Comparison of ENCODE assay signal across 8 mouse cellular contexts in genomic region chr4:150371580-150372380, GRCm38 (mm10).
DNase-seq lines count a peak whose midpoint lies in the region; ATAC-seq and TF ChIP-seq lines count a peak whose summit lies in the region.

No protein-coding gene starts in this region.

- 2% methylated on average over 58 of the region's 58 CpGs for WGBS in bone marrow, adult 2 months
- WGBS in embryonic facial prominence, embryonic 14.5 days: under 1% methylated on average over 24 of the region's 58 CpGs
- under 1% methylated on average over 58 of the region's 58 CpGs for WGBS in heart, embryonic 11.5 days (ENCODE audit: insufficient replicate concordance)
- WGBS in kidney, embryonic 15.5 days: under 1% methylated on average over 56 of the region's 58 CpGs
- WGBS in liver, embryonic 11.5 days: under 1% methylated on average over 58 of the region's 58 CpGs

- H3K9ac ChIP-seq in embryonic facial prominence, embryonic 14.5 days (ENCODE audit: low read depth, low read length): peak overlapping the region; percentile 87
- peak overlapping the region; percentile 83 for H3K9ac ChIP-seq in heart, embryonic 11.5 days (ENCODE audit: low read depth, low read length)
- H3K9ac ChIP-seq in kidney, embryonic 15.5 days: peak overlapping the region; percentile 60
- H3K9ac ChIP-seq in liver, embryonic 11.5 days (ENCODE audit: low read depth, low read length): peak overlapping the region; percentile 58

- H3K27ac ChIP-seq in bone marrow, adult 2 months (ENCODE audit: control insufficient read depth, insufficient read depth, low read depth, low read length, poor library complexity): no peak overlapping the region; the same call in 1 of the 2 replicates
- H3K27ac ChIP-seq in embryonic facial prominence, embryonic 14.5 days (replicated peaks; ENCODE audit: low read depth, low read length): peak overlapping the region; percentile 94
- H3K27ac ChIP-seq in heart, embryonic 11.5 days (ENCODE audit: low read depth, low read length): peak overlapping the region; percentile 93
- peak overlapping the region; percentile 91 for H3K27ac ChIP-seq in kidney, embryonic 15.5 days
- H3K27ac ChIP-seq in liver, embryonic 11.5 days (ENCODE audit: low read depth, low read length): peak overlapping the region; percentile 66

- peak overlapping the region; percentile 92 for H3K4me2 ChIP-seq in embryonic facial prominence, embryonic 14.5 days (ENCODE audit: low read depth, low read length)
- peak overlapping the region; percentile 92 for H3K4me2 ChIP-seq in heart, embryonic 11.5 days
- peak overlapping the region; percentile 89 for H3K4me2 ChIP-seq in kidney, embryonic 15.5 days
- H3K4me2 ChIP-seq in liver, embryonic 11.5 days: peak overlapping the region; percentile 68
- H3K4me2 ChIP-seq in myocyte (ENCODE audit: low read depth): peak overlapping the region; percentile 82

- no peaks in the 10 kb centered on the region for H3K27me3 ChIP-seq in embryonic facial prominence, embryonic 14.5 days (replicated peaks; ENCODE audit: control insufficient read depth, insufficient read depth, low read length)
- H3K27me3 ChIP-seq in heart, embryonic 11.5 days (ENCODE audit: control insufficient read depth, insufficient read depth, low read length): no peaks in the 10 kb centered on the region
- H3K27me3 ChIP-seq in kidney, embryonic 15.5 days: no peaks in the 10 kb centered on the region
- H3K27me3 ChIP-seq in liver, embryonic 11.5 days (replicated peaks; ENCODE audit: control insufficient read depth, insufficient read depth, low read length): no peaks in the 10 kb centered on the region
- no peaks in the 10 kb centered on the region for H3K27me3 ChIP-seq in myocyte (ENCODE audit: control insufficient read depth, insufficient read depth, insufficient read length)

- peak; percentile 10; the same call in 1 of the 2 replicates for TF ChIP-seq CTCF in bone marrow, adult 2 months (IDR thresholded peaks at IDR 0.05; ENCODE audit: control insufficient read depth, insufficient read depth, low read length)

- no peaks in the 10 kb centered on the region for H3K36me3 ChIP-seq in embryonic facial prominence, embryonic 14.5 days (ENCODE audit: control insufficient read depth, insufficient read depth, low read length)
- no peaks in the 10 kb centered on the region for H3K36me3 ChIP-seq in heart, embryonic 11.5 days (ENCODE audit: control insufficient read depth, insufficient read depth, low read length)
- H3K36me3 ChIP-seq in kidney, embryonic 15.5 days: no peaks in the 10 kb centered on the region
- H3K36me3 ChIP-seq in liver, embryonic 11.5 days (ENCODE audit: control insufficient read depth, insufficient read depth, low read length): no peaks in the 10 kb centered on the region
- no peaks in the 10 kb centered on the region for H3K36me3 ChIP-seq in myocyte (ENCODE audit: control insufficient read depth, insufficient read depth)

- TF ChIP-seq POLR2A in bone marrow, adult 2 months (IDR thresholded peaks at IDR 0.05; ENCODE audit: borderline replicate concordance, control insufficient read depth, low read depth, low read length): peak; percentile 33; the same call in 1 of the 2 replicates
- TF ChIP-seq POLR2A in myocyte (IDR thresholded peaks at IDR 0.05; ENCODE audit: insufficient read length, low read depth): peak; percentile 60

- peak; percentile 53 for DNase-seq in CD4-positive helper T cell, adult 2 months (ENCODE audit: low read depth, low spot score)
- peak; percentile 81 for DNase-seq in embryonic facial prominence, embryonic 14.5 days (ENCODE audit: low spot score)
- DNase-seq in liver, embryonic 11.5 days (ENCODE audit: low spot score): peak; percentile 87
- DNase-seq in spleen, postnatal 4 days (ENCODE audit: low spot score in 2 of 2): peak; percentile 69 to 87

- H3K79me2 ChIP-seq in myocyte (ENCODE audit: control insufficient read depth, insufficient read depth): peaks cover 79% of the 10 kb centered on the region

- H3K4me3 ChIP-seq in bone marrow, adult 2 months (replicated peaks; ENCODE audit: control insufficient read depth, low read depth, low read length): peak overlapping the region; percentile 47
- H3K4me3 ChIP-seq in embryonic facial prominence, embryonic 14.5 days (ENCODE audit: low read depth, low read length): peak overlapping the region; percentile 62
- peak overlapping the region; percentile 66 for H3K4me3 ChIP-seq in heart, embryonic 11.5 days (ENCODE audit: low read depth, low read length)
- peak overlapping the region; percentile 52 for H3K4me3 ChIP-seq in kidney, embryonic 15.5 days (replicated peaks)
- peak overlapping the region; percentile 57 for H3K4me3 ChIP-seq in liver, embryonic 11.5 days (ENCODE audit: low read depth, low read length)
- H3K4me3 ChIP-seq in myocyte: peak overlapping the region; percentile 27

- peak; percentile 82 for ATAC-seq in embryonic facial prominence, embryonic 14.5 days (ENCODE audit: low read depth)
- peak; percentile 77 for ATAC-seq in heart, embryonic 11.5 days (replicated peaks; ENCODE audit: insufficient number of reproducible peaks, low FRiP score, low TSS enrichment)
- ATAC-seq in kidney, embryonic 15.5 days (replicated peaks; ENCODE audit: low FRiP score): peak; percentile 87
- peak; percentile 78 for ATAC-seq in liver, embryonic 11.5 days (replicated peaks; ENCODE audit: low FRiP score)

- peak overlapping the region; percentile 40 for H3ac ChIP-seq in myocyte (ENCODE audit: control insufficient read depth, insufficient read length)

- no peaks in the 10 kb centered on the region; the same call in 1 of the 2 replicates for H3K4me1 ChIP-seq in bone marrow, adult 2 months (ENCODE audit: control insufficient read depth, insufficient read depth, low read length)
- peaks cover 49% of the 10 kb centered on the region for H3K4me1 ChIP-seq in embryonic facial prominence, embryonic 14.5 days (ENCODE audit: control insufficient read depth, insufficient read depth, low read length)
- H3K4me1 ChIP-seq in heart, embryonic 11.5 days (ENCODE audit: control insufficient read depth, insufficient read depth, low read length): peaks cover 51% of the 10 kb centered on the region
- peaks cover 73% of the 10 kb centered on the region for H3K4me1 ChIP-seq in kidney, embryonic 15.5 days
- peaks cover 45% of the 10 kb centered on the region for H3K4me1 ChIP-seq in liver, embryonic 11.5 days (replicated peaks; ENCODE audit: control insufficient read depth, insufficient read depth, low read length)

- H3K9me3 ChIP-seq in embryonic facial prominence, embryonic 14.5 days (ENCODE audit: control insufficient read depth, low read length): no peaks in the 10 kb centered on the region
- H3K9me3 ChIP-seq in heart, embryonic 11.5 days (replicated peaks; ENCODE audit: control insufficient read depth, low read length): no peaks in the 10 kb centered on the region
- H3K9me3 ChIP-seq in kidney, embryonic 15.5 days (replicated peaks): no peaks in the 10 kb centered on the region
- no peaks in the 10 kb centered on the region for H3K9me3 ChIP-seq in liver, embryonic 11.5 days (ENCODE audit: control insufficient read depth, low read length)

TF ChIP-seq in myocyte, 11 proteins besides CTCF, POLR2A, EP300 and RAD21:
- TF ChIP-seq SRF (IDR thresholded peaks at IDR 0.05; ENCODE audit: control insufficient read depth, insufficient read length, low read depth) (no peak), POLR2AphosphoS2 (IDR thresholded peaks at IDR 0.05; ENCODE audit: insufficient read length, low read depth) (peak; percentile 35), TCF3 (IDR thresholded peaks at IDR 0.05; ENCODE audit: insufficient read length, low read depth) (peak; percentile 19), MYOG (IDR thresholded peaks at IDR 0.05; ENCODE audit: control insufficient read depth in 1 of 3, insufficient read depth in 1 of 3, insufficient read length in 2 of 3, low read depth in 2 of 3) (peak in 2 of 3 experiments; percentile 60 to 84), MYOD1 (IDR thresholded peaks at IDR 0.05; ENCODE audit: control insufficient read depth in 1 of 3, insufficient read length in 2 of 3, low read depth in 2 of 3) (peak in 2 of 3 experiments; percentile 47 to 75)
TF ChIP-seq in myocyte: peak in this region for 4.
